Mouse (Mus musculus) spleen, adult 2 months (tissue): ENCODE results near the gene Atg4c.

Experiments used
- CTCF ChIP-seq: fragments of 200-500 bp; IDR thresholded peaks from 2 replicates; pipeline ENCODE4 v1.5.1; 2011; ENCODE audit warnings: mild to moderate bottlenecking, inconsistent platforms; ENCODE audit not compliant: insufficient read depth, insufficient read length, insufficient replicate concordance; ENCODE audit errors: extremely low read depth
- POLR2A ChIP-seq: fragments of 200-500 bp; IDR thresholded peaks from 2 replicates; pipeline ENCODE4 v1.6.1; 2011; ENCODE audit warnings: low read depth, low read length, inconsistent platforms

DNA sequence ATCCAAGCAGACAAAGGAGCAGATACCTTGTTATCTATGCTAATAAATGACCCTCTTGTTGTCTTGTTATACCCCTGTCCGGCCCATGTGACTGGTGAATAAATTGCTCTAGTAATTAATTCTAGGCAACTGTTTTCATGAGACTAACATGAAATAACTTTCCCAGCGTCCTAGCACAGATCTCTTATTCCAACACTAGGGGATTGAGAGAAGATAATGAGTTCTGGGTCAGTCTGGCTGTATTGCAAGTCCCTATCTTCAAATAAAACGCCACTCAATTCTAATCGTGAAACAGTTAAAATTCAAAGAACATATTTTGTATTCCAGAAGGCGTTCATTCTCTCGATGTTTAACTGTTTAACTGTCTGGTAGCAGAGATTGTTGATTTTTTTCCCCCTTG, 520 bp upstream of the Atg4c start:
- no peak for TF ChIP-seq CTCF
- TF ChIP-seq POLR2A: no peak
